Mouse (Mus musculus) monocyte, adult 2 months (primary cell): ENCODE measurements around the gene Asic5.

Source experiments
- DNase-seq, 2 experiments: peaks; one replicate each; pipeline ENCODE4 v3.0.0; 2022; ENCODE audit warnings: low spot score in 2 of 2, low read depth in 1 of 2

Asic5 gene

DNA sequence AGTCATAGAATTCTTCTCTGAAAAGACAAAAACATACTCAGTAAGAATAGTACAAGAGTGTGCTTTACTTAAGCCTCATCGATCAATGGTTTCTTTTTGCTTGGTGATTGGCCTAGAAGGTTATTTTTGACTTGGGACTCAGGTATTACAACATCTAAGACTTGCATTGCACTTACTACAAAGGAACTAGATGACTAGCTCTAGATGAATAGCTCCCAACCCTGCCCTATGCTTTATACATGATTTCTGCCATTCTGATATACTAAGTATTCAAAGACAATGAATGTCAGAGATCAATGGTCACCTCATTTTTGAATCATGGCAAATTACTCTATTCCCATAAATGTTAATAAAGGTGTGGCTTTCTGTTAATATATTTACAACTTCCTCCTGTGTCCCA is 24.9 kb downstream of the Asic5 start:
- no peak for DNase-seq

DNA sequence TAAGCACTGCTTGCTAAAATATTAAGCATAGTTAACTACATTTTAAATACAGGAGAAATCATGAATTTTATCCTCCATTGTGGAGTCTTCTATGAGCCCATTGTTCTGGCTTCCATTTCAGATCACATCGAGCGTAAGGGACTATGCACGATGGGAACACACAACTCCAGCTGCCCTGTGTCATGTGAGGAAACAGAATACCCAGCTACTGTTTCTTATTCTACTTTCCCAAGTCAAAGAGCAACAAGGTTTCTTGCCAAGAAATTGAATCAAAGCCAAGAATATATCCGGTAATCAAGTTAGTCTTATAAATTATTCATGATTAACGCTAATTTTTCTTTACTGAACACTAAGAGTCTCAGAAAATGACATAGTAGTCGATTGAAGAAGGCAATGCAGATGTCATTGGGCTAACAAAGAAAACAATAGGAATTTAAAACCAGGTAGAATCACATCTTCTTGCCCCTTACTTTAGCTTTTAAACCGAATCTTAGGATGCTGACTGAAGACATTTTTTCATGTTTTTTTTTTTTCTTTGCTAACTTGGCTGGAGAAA is 32.1 kb downstream of the Asic5 start:
- DNase-seq = no peak

DNA sequence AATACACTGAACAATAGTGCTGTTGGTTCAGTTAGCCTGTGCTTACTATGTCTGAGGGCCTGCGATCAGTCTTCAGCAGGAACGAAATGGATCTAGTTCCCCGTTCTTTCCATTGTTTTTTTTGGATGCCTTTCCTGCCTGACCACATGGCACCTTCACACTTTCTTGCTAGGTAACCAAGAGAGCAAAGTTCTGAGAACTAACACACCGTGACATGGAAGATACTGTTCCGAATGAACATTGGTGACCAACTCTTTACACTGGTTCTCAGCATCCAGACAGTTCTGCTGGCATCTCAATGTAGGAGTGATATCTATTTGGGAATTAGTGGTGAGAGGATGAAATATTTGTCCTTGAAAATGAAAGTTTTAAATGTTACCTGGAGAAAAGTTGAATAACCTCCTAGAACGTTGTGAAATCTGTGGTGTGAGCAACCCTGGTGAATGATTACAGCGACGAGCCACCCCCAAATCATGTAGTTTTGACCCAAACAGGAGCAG is 40.4 kb downstream of the Asic5 start:
- no peak for DNase-seq

DNA sequence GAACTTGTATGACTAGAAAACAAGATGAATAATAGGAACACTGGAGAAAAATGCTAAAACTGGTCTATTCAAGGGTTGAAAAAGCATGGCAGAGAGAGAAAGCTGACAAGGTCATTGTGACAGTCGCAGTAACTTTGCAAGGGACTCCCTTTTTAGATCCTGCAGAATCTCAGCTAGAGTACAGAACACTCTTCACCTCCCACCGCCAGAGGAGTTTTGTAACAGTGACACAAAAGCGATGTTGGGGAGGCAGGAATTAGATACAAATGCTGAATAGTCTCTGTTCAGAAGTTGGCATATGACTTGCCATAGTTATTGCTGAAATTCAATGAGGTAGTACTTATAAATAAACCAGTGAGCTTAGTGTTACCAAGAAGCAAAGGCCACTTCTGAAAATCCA is 41.0 kb downstream of the Asic5 start:
- DNase-seq = no peak

DNA sequence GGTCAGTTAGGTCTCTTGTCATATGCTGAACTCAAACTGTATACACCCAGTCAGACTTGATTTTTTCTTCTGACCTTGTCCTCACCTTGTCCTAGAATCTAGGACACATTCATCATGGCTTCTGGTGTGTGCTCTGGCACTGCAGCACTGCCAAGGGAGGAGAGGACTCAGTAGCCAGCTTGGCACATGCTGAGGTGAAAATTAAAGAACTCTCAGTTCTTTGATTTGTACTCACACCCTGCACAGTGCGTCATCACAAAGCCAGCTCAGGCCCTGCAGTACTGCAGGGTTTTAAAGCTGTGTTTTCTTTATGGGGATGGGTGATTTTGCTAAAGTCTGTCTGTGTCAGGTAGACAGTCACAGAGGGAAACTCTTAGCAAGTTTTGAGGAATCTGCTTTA is 45.2 kb downstream of the Asic5 start:
- no peak for DNase-seq

DNA sequence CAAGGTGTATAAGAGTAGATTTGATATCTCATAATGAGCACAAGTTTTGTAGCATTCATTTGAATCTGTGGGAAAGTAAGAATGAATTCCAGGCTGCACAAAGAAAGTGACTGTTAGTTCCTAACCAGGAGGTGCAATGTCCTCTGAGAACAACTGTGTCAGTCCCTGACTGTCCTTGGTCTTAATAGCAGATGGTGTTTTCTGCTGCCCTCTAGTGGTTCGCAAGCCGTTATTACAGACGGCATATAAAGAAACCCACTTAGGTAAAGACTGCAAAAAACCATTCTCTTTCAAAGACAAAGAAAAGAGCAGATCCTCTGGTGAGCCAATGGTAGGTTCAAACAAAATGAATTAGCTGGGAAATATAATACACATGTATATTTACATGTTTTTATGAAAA is 47.1 kb downstream of the Asic5 start:
- no peak for DNase-seq

DNA sequence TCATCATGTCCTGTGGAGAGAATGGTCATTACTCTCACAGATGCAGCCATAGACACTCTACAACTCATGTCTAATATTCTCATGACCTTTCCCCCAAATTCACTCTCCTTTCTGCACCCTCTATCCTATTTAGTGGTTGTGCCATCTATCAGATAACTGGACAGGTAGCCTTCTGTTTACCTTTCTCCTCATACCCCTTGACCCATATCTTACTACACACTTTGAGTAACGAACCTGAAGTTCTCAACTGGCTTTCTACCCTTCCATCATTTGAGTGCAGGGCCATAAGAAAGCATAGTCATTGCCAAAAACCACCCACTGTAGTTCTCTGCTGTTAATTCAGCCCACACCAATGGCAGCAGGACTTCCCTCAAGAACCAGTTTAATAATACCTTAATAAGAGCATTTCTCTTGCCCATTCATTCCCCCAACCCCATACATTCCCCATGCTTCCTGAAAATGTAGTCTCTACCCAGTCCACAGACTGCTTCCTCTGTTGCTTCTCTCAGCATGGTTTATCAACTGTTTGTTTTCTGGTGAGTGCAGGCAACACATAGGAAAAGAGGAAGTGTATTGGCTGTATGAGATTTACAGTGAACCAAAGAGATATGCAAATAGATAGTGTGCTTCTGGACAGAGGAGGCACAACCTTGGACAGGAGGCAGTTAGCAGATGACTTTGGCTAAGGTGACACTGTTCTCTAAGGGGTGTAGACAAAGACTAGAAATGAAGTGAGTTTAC is 48.1 kb downstream of the Asic5 start:
- no peak for DNase-seq

DNA sequence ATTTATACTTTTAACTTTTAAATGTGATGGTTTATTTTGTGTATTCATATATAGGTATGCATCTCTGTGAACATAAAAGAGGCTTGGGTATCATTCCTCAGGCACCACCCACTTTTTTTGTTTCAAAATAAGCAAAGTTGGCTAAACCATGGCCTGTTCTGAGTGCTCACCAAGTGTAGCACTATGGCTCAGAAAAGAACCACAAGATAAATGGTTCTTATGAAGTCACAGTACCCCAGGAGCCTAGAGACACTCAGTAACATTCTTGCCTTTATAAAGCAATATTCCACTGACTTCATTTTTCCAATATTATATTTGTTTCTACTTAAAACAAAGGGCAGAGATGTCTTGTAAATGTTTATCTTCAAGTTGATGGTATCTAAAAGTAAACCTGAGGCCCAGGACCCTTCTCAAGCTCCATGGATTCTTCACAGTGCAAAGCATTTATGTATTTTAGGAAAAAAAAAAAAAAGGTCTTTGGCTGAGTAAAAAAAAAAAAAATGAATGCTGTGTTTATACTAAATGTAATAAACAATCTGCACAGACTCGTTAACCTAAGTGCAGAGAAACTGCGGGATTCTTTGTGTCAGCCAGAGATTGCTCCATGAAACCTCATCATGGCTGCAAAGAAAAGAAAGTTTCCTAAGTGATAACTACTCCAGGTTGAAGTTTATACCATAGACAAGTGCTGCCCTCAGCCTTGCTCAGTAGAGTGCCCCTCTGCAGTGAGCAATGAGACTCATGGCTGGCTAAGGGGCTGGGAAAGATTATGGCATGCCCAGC is 54.4 kb downstream of the Asic5 start:
- no peak for DNase-seq

DNA sequence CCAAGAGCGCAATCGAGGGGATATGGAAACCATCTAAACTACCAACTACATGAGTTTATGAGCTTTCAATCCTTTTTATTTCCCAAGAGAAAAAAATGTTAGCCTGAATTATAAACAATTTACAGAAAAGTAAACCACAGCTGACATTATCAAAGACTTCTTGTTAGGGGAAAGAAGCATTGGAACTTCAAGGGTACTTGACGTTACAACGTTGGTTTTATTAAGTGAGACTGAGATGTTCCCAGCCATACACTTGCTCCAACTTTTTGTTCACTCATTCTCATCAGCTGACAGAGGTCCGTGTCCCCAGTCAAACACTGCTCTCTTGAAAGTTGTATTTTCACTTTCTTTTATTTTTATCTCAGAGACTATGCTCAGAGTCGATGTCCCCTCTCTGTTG is 61.6 kb downstream of the Asic5 start:
- DNase-seq = no peak

DNA sequence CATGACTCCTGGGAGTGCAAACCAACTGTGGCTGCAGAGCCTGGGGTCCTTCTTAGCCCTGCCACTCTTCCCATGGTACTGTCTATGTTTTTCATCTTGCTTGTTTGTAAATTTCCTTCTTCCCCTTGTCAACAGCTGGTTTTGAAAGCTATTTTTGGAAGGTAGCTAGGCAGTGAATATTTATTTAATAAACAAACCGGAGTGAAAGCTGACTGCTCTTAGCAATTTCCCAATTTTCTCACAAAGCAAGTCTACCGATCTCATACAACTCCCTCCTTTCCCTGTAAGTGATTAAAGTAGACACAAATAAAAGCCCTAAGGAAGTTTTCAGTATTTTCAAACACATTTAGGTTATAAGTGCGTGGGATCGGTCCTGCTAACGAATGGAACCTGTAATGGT is 62.8 kb downstream of the Asic5 start:
- no peak for DNase-seq

DNA sequence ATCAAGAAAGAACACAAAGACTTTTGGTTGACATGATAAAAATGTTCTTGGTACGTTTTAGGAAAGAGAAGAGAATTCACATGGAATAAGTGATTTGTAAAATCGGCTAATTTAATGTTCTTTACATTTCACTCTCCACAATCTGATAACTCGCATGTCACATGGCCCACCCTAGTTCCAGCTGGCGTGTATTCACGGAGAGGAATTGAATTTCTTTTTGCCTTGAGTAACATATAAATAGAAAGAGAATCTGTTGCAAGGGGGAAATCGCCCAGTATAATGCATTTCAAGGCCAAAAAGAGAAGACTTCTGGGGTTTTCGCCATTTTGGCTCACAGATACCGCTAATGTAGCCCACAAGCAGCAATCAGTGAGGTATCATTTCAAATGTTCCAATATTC is 64.0 kb downstream of the Asic5 start:
- DNase-seq = no peak

DNA sequence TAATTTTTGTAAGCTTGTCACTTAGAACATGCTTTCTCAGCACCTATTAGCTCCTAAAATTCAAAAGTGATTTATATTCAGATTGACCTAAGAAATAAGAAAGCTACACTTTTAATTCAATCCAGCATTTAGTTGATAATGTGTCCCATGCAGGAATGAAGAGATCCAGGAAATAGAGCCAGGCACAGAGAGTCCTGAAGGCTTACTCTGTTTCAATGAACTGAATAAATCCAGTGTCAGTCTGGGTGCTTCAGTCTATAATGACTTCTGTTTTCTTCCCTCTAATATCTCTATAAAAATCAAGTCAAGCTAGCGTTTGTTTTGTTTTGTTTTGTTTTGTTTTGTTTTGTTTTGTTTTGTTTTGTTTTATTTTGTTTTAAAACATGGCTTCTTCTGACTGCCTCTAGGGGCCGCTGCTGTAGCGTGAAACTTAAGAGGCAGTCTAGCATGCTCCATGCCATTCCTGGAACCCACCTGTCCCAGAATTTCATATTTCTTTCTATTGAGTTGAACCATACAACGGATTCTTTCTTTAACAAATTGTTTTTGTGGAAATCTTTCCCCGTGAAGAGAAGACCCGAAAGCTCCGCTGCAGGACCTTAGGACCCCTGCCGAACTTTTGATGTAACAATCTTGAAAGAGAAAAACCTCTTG is 65.1 kb downstream of the Asic5 start:
- DNase-seq = no peak

DNA sequence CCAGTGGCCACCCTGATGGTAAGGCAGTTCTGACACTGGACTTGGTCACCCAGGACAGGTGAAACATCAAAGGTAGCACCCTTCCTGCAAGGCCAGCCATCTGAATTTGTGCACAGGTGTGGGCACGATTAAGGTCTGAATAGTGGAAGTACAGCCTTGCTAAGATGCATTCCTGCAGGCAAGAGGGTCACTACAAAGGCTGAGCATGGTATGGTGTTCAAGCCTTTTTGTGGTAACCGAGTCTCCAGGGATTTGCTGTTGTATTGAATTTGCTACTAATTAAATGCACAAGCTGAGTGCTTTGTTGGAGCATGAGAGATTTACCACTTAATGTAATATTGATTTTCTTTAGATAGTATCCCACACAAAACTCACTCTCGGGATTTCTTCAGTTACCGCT is 66.0 kb downstream of the Asic5 start:
- no peak for DNase-seq

DNA sequence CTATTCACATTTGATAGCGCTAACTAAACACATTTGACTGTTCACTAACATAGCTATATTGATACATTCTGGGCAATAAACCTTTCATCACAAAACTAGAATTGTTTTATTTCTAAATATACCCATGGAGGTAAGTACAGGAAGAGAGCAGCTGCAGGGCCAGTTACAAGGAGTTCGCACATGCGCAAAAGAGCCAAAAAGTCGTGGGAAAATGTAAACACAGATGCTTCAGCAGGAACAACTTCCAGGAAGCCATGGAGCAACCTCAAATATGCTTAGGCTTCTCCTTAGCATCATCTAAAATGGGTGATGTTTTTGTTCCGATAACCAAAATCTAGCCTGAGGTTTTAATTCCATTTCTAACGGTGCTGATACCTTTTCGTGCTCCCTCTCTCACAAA is 66.6 kb downstream of the Asic5 start:
- DNase-seq = no peak

DNA sequence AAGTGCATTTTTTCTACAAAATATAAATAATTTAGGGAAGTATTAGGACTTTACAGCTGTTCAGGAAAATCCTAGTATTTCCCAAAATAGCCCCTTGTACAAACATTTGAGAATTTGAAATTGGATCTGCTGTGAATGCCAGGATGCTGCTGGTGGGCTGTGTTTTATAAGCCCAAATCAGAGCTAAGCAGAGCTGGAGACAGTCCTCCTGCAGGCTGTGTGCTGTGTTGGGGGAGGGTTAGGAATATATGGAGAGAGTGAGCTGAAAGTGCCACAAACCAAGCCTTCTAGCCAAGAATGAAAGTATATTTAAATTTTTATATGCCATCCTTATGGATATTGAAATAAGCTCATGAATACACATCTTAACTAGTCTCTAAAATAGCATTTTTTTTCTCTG is 69.4 kb downstream of the Asic5 start:
- no peak for DNase-seq

DNA sequence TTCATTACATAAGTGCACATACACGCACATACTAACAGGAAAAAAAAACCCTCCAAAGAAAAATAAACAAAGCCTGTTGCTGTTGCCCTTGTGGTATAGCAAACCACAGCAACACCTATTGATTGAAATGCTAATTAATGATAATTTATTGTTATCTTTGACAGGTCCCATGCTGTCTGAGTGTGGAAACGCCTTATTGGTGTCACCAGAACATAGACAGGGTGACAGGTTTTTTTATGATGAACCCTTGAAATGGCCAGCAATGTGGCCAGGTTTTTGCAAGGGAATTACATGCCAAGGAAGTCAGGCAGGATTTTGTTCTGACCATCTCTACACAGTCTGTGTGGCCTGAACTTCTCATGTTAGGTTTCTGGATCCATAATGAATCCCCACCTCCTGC is 69.9 kb downstream of the Asic5 start:
- DNase-seq = no peak

DNA sequence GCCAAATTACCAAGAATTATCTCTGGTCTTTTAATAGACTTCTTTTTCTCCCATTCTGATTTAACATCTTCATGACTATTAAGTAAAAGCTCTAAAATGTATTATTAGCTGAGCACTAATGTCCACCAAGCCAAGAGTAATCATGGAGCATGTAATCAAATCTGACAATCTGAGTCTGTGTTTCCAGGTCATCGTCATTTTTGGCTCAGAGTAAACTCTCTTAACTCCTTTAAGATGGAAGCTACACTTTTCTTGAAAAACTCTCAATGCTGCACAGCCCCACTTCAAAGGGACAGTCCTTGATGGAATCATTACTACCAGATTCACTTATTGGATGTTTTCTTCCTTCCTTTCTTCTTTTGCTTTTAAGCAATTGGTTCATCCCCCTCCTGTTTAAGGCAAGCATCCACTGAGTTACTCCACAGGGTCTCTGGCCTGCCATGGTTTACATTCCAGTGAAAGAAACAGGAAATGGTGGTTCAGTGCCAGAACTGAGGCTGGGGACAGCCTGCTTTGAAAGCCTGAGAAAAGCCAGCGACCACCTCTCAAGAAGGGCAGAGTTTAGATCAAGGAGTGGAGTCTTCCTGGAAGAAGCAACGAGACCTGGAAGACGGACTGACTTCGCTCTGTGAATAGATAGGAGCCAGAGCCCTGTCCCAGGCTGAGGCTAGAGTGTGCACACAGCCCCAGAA is 72.3 kb downstream of the Asic5 start:
- DNase-seq = no peak

DNA sequence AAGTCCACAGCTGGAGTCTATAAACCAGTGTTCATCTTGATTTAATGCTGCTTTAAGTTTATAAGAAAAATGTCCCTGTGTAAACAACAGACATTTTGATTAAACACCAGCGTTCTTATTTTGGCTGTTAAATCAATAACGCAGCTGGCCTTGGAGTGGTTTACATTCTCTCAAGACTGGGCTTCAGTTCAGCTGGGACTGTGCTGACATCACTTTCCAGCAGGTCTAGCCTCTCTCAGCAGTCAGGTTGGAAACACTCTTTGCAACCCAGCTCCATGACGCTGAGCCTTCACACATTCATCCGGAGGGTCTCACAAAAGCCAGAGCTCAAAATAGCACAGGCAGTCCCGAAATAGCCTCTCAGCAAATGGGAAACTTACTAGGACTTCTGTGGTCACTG is 75.1 kb downstream of the Asic5 start:
- no peak for DNase-seq

DNA sequence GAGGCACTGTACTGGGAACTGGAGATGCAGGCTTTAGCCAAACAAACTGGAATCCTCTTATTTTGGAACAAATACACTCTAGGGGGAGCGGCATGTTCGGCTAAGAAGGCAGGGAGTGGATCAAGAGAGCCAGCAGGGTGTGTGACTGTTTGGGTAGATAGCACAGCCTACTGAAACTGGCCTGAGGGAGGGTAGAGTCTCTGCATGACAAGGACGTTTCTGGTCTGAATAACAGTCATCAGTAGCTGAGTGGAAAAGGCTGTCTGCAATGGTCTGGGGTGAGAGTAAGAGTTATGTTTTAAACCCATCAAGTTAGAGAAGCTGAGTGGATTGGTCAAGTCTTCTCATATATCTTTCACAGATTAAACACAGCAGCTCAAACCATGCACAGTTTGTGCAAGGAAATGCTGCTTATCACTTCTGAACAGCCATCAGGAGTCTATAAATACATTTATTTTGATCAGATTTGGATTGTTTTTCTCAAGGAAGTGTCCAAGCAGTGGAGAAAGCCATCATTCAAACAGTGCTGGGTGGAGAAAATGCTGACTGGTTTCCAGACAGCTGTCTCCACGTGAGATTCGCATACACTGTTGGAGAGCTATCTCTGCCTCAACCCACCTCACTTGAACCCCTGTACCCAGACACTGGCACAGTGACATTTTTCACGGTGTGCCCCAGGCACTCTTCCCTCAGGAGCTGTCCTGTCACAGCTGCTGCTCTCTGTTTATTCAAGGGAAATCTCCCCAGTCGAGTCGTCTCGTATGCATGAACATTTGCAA is 79.5 kb downstream of the Asic5 start:
- DNase-seq = no peak

DNA sequence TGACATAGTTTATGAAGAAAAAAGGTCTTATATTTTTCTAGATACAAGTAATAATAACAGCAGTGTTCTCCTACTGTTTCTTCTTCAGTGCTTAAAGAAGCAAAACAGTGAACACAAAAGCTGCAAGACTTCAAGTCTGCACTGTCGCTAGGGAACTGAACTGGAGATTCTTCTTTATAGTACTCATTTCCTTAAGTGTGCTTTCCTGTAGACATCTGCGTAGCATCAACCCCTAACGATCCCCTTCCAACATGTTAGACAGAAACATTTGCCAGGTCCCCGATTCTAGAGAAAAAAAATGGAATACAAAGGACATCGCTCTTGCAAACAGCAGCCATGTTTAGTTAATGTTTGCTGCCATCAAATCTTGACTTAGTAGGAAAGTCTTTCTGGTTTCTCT is 85.7 kb downstream of the Asic5 start:
- DNase-seq = no peak
